Comparison of ENCODE assay signal across 23 mouse cellular contexts in genomic region chr11:69576307-69576706, GRCm38 (mm10). TPM values are rescaled to one million over a fixed set of nuclear protein-coding genes. Genes with fewer than 3 reads are reported as not detected.
DNase-seq lines count a peak whose midpoint lies in the region; ATAC-seq and TF ChIP-seq lines count a peak whose summit lies in the region.
"Had no signal": no experiment of that assay in that cellular context is flagged by ENCODE, and none has a peak within 500 bp of the region (broad histone marks: within the 10 kb centered on the region; RNA-seq: fewer than 3 reads in every experiment).

No protein-coding gene starts in this region.

- no peak overlapping the region; the same call in 1 of the 2 replicates for H3K9ac ChIP-seq in forebrain, embryonic 13.5 days
- no peak overlapping the region for H3K9ac ChIP-seq in forebrain, embryonic 16.5 days (replicated peaks; ENCODE audit: low read depth, low read length)
- no peak overlapping the region for H3K9ac ChIP-seq in midbrain, embryonic 14.5 days (replicated peaks; ENCODE audit: low read length)
- no peak overlapping the region for H3K9ac ChIP-seq in midbrain, postnatal 0 days (replicated peaks; ENCODE audit: low read length, poor library complexity, severe bottlenecking)
- H3K9ac ChIP-seq in liver, embryonic 13.5 days = peak overlapping the region; percentile 87
- H3K9ac ChIP-seq: heart, embryonic 15.5 days; kidney, embryonic 15.5 days had no signal

- no peak overlapping the region for H3K4me3 ChIP-seq in forebrain, embryonic 13.5 days
- no peak overlapping the region for H3K4me3 ChIP-seq in forebrain, embryonic 16.5 days (replicated peaks; ENCODE audit: low read length)
- no peak overlapping the region for H3K4me3 ChIP-seq in midbrain, embryonic 14.5 days (replicated peaks; ENCODE audit: low read depth, low read length)
- H3K4me3 ChIP-seq in midbrain, postnatal 0 days (ENCODE audit: low read depth, low read length) = no peak overlapping the region
- peak overlapping the region; percentile 76 for H3K4me3 ChIP-seq in liver, embryonic 13.5 days (replicated peaks)

- H3K36me3 ChIP-seq in forebrain, embryonic 13.5 days (ENCODE audit: poor library complexity, severe bottlenecking) = peaks cover 31% of the 10 kb centered on the region
- H3K36me3 ChIP-seq in forebrain, embryonic 16.5 days (ENCODE audit: control insufficient read depth, insufficient read depth) = no peaks in the 10 kb centered on the region
- peaks cover 15% of the 10 kb centered on the region for H3K36me3 ChIP-seq in midbrain, embryonic 14.5 days (ENCODE audit: control insufficient read depth, insufficient read depth, low read length)
- H3K36me3 ChIP-seq in midbrain, postnatal 0 days (ENCODE audit: insufficient read depth, low read length) = peaks cover 3% of the 10 kb centered on the region
- H3K36me3 ChIP-seq in liver, embryonic 13.5 days = peaks cover 58% of the 10 kb centered on the region

- no peaks in the 10 kb centered on the region for H3K9me3 ChIP-seq in forebrain, embryonic 13.5 days (replicated peaks)
- H3K9me3 ChIP-seq in forebrain, embryonic 16.5 days (ENCODE audit: control insufficient read depth, low read length) = no peaks in the 10 kb centered on the region
- no peaks in the 10 kb centered on the region for H3K9me3 ChIP-seq in midbrain, embryonic 14.5 days (ENCODE audit: control insufficient read depth, low read length)
- H3K9me3 ChIP-seq in midbrain, postnatal 0 days (ENCODE audit: low read length) = no peaks in the 10 kb centered on the region
- H3K9me3 ChIP-seq in liver, embryonic 13.5 days (replicated peaks) = no peaks in the 10 kb centered on the region
- H3K9me3 ChIP-seq: embryonic facial prominence, embryonic 15.5 days; heart, embryonic 15.5 days; kidney, embryonic 15.5 days; limb, embryonic 12.5 days; midbrain, embryonic 12.5 days had no signal

- H3K27me3 ChIP-seq in forebrain, embryonic 13.5 days = no peaks in the 10 kb centered on the region
- H3K27me3 ChIP-seq in forebrain, embryonic 16.5 days (replicated peaks; ENCODE audit: control insufficient read depth, insufficient read depth, low read length) = no peaks in the 10 kb centered on the region
- no peaks in the 10 kb centered on the region for H3K27me3 ChIP-seq in midbrain, embryonic 14.5 days (ENCODE audit: control insufficient read depth, insufficient read depth, low read length)
- no peaks in the 10 kb centered on the region for H3K27me3 ChIP-seq in midbrain, postnatal 0 days (ENCODE audit: insufficient read depth, low read length)
- no peaks in the 10 kb centered on the region for H3K27me3 ChIP-seq in liver, embryonic 13.5 days
- H3K27me3 ChIP-seq: embryonic facial prominence, embryonic 15.5 days; heart, embryonic 15.5 days; kidney, embryonic 15.5 days; limb, embryonic 12.5 days; midbrain, embryonic 12.5 days had no signal

- no peak for ATAC-seq in forebrain, embryonic 13.5 days
- ATAC-seq in forebrain, embryonic 16.5 days = no peak
- no peak for ATAC-seq in midbrain, embryonic 14.5 days (ENCODE audit: low FRiP score, low TSS enrichment)
- ATAC-seq in midbrain, postnatal 0 days (ENCODE audit: low FRiP score) = no peak
- ATAC-seq in liver, embryonic 13.5 days (ENCODE audit: low read depth) = no peak
- ATAC-seq in monocyte, adult 5-6 weeks (replicated peaks; ENCODE audit: insufficient number of reproducible peaks, low FRiP score, low TSS enrichment, poor library complexity, severe bottlenecking) = no peak
- ATAC-seq: hindbrain, postnatal 0 days; intestine, postnatal 0 days had no signal

- no peak overlapping the region for H3K27ac ChIP-seq in forebrain, embryonic 13.5 days
- no peak overlapping the region for H3K27ac ChIP-seq in forebrain, embryonic 16.5 days (ENCODE audit: low read length)
- no peak overlapping the region for H3K27ac ChIP-seq in midbrain, embryonic 14.5 days (replicated peaks; ENCODE audit: low read depth, low read length)
- H3K27ac ChIP-seq in midbrain, postnatal 0 days (ENCODE audit: low read depth, low read length) = no peak overlapping the region
- peak overlapping the region; percentile 80 for H3K27ac ChIP-seq in liver, embryonic 13.5 days
- H3K27ac ChIP-seq: embryonic facial prominence, embryonic 15.5 days; heart, embryonic 15.5 days; hindbrain, postnatal 0 days; kidney, embryonic 15.5 days; limb, embryonic 12.5 days; macrophage; midbrain, embryonic 12.5 days had no signal

- WGBS in forebrain, embryonic 13.5 days = 81% methylated on average over 5 of the region's 5 CpGs
- WGBS in forebrain, embryonic 16.5 days = 74% methylated on average over 5 of the region's 5 CpGs
- WGBS in midbrain, embryonic 14.5 days = 76% methylated on average over 5 of the region's 5 CpGs
- 73% methylated on average over 5 of the region's 5 CpGs for WGBS in midbrain, postnatal 0 days
- WGBS in liver, embryonic 13.5 days (ENCODE audit: insufficient replicate concordance) = 29% methylated on average over 5 of the region's 5 CpGs

- peaks cover 34% of the 10 kb centered on the region for H3K4me1 ChIP-seq in forebrain, embryonic 13.5 days
- peaks cover 27% of the 10 kb centered on the region for H3K4me1 ChIP-seq in forebrain, embryonic 16.5 days (replicated peaks; ENCODE audit: control insufficient read depth, insufficient read depth, low read length)
- peaks cover 20% of the 10 kb centered on the region for H3K4me1 ChIP-seq in midbrain, embryonic 14.5 days (ENCODE audit: control insufficient read depth, insufficient read depth, low read length)
- peaks cover 17% of the 10 kb centered on the region for H3K4me1 ChIP-seq in midbrain, postnatal 0 days (ENCODE audit: insufficient read depth, low read length)
- peaks cover 64% of the 10 kb centered on the region for H3K4me1 ChIP-seq in liver, embryonic 13.5 days (replicated peaks)

- no peak for DNase-seq in midbrain, embryonic 14.5 days
- DNase-seq in midbrain, postnatal 0 days (ENCODE audit: low spot score) = no peak
- DNase-seq in liver, embryonic 13.5 days = no peak
- no peak for DNase-seq in cerebellum, adult 9-10 months
- DNase-seq: adrenal gland, adult 2 months; B cell, adult 2 months; heart, postnatal 4 days; kidney, postnatal 4 days; lung, embryonic 14.5 days; right cerebral cortex, postnatal 25 days had no signal

- peak overlapping the region; percentile 91 for H3K4me2 ChIP-seq in forebrain, embryonic 13.5 days
- no peak overlapping the region for H3K4me2 ChIP-seq in forebrain, embryonic 16.5 days (ENCODE audit: low read length)
- H3K4me2 ChIP-seq in midbrain, embryonic 14.5 days (ENCODE audit: low read length) = peak overlapping the region; percentile 29; the same call in 1 of the 2 replicates
- H3K4me2 ChIP-seq in midbrain, postnatal 0 days (ENCODE audit: low read depth, low read length, poor library complexity, severe bottlenecking) = no peak overlapping the region
- H3K4me2 ChIP-seq in liver, embryonic 13.5 days = peak overlapping the region; percentile 84

- TF ChIP-seq CTCF in midbrain, postnatal 0 days (IDR thresholded peaks at IDR 0.05) = no peak

RNA-seq across cellular contexts. Expression of gene Wrap53, which starts 3.7 kb away (rescaled TPM):
- polyA plus RNA-seq in forebrain, embryonic 13.5 days (2015; fragmentation: Nextera tagmentation; extraction: Ambion mirVana) = 32.0 and 35.1 TPM in 2 replicates
- polyA plus RNA-seq in forebrain, embryonic 16.5 days (2015; fragmentation: Nextera tagmentation; extraction: Ambion mirVana) = 27.3 and 28.6 TPM in 2 replicates
- 22.5 and 22.7 TPM in 2 replicates for polyA plus RNA-seq in midbrain, embryonic 14.5 days (2014; fragmentation: Nextera tagmentation; extraction: Ambion mirVana)
- 15.7 and 16.8 TPM in 2 replicates for total RNA-seq in midbrain, postnatal 0 days (2014; rRNA removed)
- polyA plus RNA-seq in midbrain, postnatal 0 days (2015; fragmentation: Nextera tagmentation; extraction: Ambion mirVana) = 12.6 and 14.2 TPM in 2 replicates
- polyA plus RNA-seq in liver, embryonic 13.5 days (2015; fragmentation: Nextera tagmentation; extraction: Ambion mirVana) = 23.1 and 23.7 TPM in 2 replicates
- 2.8 to 9.4 TPM (median 3.8 TPM) in 3 replicates for total RNA-seq in monocyte, adult 5-6 weeks (2017)

RNA-seq across cellular contexts. Expression of gene Trp53, which starts 3.9 kb away (rescaled TPM):
- 119 and 129 TPM in 2 replicates for polyA plus RNA-seq in forebrain, embryonic 13.5 days (2015; fragmentation: Nextera tagmentation; extraction: Ambion mirVana)
- 103 and 109 TPM in 2 replicates for polyA plus RNA-seq in forebrain, embryonic 16.5 days (2015; fragmentation: Nextera tagmentation; extraction: Ambion mirVana)
- polyA plus RNA-seq in midbrain, embryonic 14.5 days (2014; fragmentation: Nextera tagmentation; extraction: Ambion mirVana) = 66.1 and 69.2 TPM in 2 replicates
- total RNA-seq in midbrain, postnatal 0 days (2014; rRNA removed) = 29.5 and 34.5 TPM in 2 replicates
- 30.3 and 31.9 TPM in 2 replicates for polyA plus RNA-seq in midbrain, postnatal 0 days (2015; fragmentation: Nextera tagmentation; extraction: Ambion mirVana)
- polyA plus RNA-seq in liver, embryonic 13.5 days (2015; fragmentation: Nextera tagmentation; extraction: Ambion mirVana) = 83.0 and 90.4 TPM in 2 replicates
- total RNA-seq in monocyte, adult 5-6 weeks (2017) = 11.9 to 26.9 TPM (median 24.5 TPM) in 3 replicates

RNA-seq across cellular contexts. Expression of gene Efnb3, which starts 16.3 kb away (rescaled TPM):
- polyA plus RNA-seq in forebrain, embryonic 13.5 days (2015; fragmentation: Nextera tagmentation; extraction: Ambion mirVana) = 63.1 and 72.0 TPM in 2 replicates
- polyA plus RNA-seq in forebrain, embryonic 16.5 days (2015; fragmentation: Nextera tagmentation; extraction: Ambion mirVana) = 95.7 and 123 TPM in 2 replicates
- polyA plus RNA-seq in midbrain, embryonic 14.5 days (2014; fragmentation: Nextera tagmentation; extraction: Ambion mirVana) = 40.7 and 109 TPM in 2 replicates
- total RNA-seq in midbrain, postnatal 0 days (2014; rRNA removed) = 145 and 155 TPM in 2 replicates
- 151 and 166 TPM in 2 replicates for polyA plus RNA-seq in midbrain, postnatal 0 days (2015; fragmentation: Nextera tagmentation; extraction: Ambion mirVana)
- 0.75 and 0.85 TPM in 2 replicates for polyA plus RNA-seq in liver, embryonic 13.5 days (2015; fragmentation: Nextera tagmentation; extraction: Ambion mirVana)
- total RNA-seq in monocyte, adult 5-6 weeks (2017) = 0.49 to 0.96 TPM in 2 of 3 replicates, not detected in the other
- total RNA-seq: granulocyte monocyte progenitor cell, adult 5-6 weeks had no signal

RNA-seq across cellular contexts. Expression of gene Dnah2, which starts 27.4 kb away (rescaled TPM):
- 1.7 and 2.0 TPM in 2 replicates for polyA plus RNA-seq in forebrain, embryonic 13.5 days (2015; fragmentation: Nextera tagmentation; extraction: Ambion mirVana)
- polyA plus RNA-seq in forebrain, embryonic 16.5 days (2015; fragmentation: Nextera tagmentation; extraction: Ambion mirVana) = 3.5 and 3.7 TPM in 2 replicates
- polyA plus RNA-seq in midbrain, embryonic 14.5 days (2014; fragmentation: Nextera tagmentation; extraction: Ambion mirVana) = 4.8 and 5.7 TPM in 2 replicates
- total RNA-seq in midbrain, postnatal 0 days (2014; rRNA removed) = 9.5 and 12.5 TPM in 2 replicates
- polyA plus RNA-seq in midbrain, postnatal 0 days (2015; fragmentation: Nextera tagmentation; extraction: Ambion mirVana) = 3.9 and 4.1 TPM in 2 replicates
- polyA plus RNA-seq in liver, embryonic 13.5 days (2015; fragmentation: Nextera tagmentation; extraction: Ambion mirVana) = 0.06 and 0.12 TPM in 2 replicates
- total RNA-seq in monocyte, adult 5-6 weeks (2017) = 1.4 to 6.4 TPM (median 4.7 TPM) in 3 replicates

RNA-seq across cellular contexts. Expression of gene Atp1b2, which starts 29.4 kb away (rescaled TPM):
- polyA plus RNA-seq in forebrain, embryonic 13.5 days (2015; fragmentation: Nextera tagmentation; extraction: Ambion mirVana) = 12.7 and 14.0 TPM in 2 replicates
- 30.2 and 33.8 TPM in 2 replicates for polyA plus RNA-seq in forebrain, embryonic 16.5 days (2015; fragmentation: Nextera tagmentation; extraction: Ambion mirVana)
- polyA plus RNA-seq in midbrain, embryonic 14.5 days (2014; fragmentation: Nextera tagmentation; extraction: Ambion mirVana) = 46.5 and 46.7 TPM in 2 replicates
- total RNA-seq in midbrain, postnatal 0 days (2014; rRNA removed) = 145 and 161 TPM in 2 replicates
- polyA plus RNA-seq in midbrain, postnatal 0 days (2015; fragmentation: Nextera tagmentation; extraction: Ambion mirVana) = 167 and 175 TPM in 2 replicates
- 21.7 and 30.8 TPM in 2 replicates for polyA plus RNA-seq in liver, embryonic 13.5 days (2015; fragmentation: Nextera tagmentation; extraction: Ambion mirVana)
- total RNA-seq in monocyte, adult 5-6 weeks (2017) = not detected in 3 replicates
- total RNA-seq: neutrophil, adult 5-6 weeks had no signal
- polyA plus RNA-seq: macrophage had no signal

Comparison
In these comparisons a context has a peak if more than half of its experiments do, and no peak if none do; other contexts are left out.
1. H3K4me2 ChIP-seq: peak in forebrain, embryonic 13.5 days (single experiment), midbrain, embryonic 14.5 days (single experiment) and liver, embryonic 13.5 days (single experiment); none in forebrain, embryonic 16.5 days (single experiment) and midbrain, postnatal 0 days (single experiment).
2. RNA of gene Efnb3, which starts 16.3 kb away (polyA plus RNA-seq): 151 to 166 TPM in midbrain, postnatal 0 days, 95.7 to 123 TPM in forebrain, embryonic 16.5 days, 63.1 to 72.0 TPM in forebrain, embryonic 13.5 days and 40.7 to 109 TPM in midbrain, embryonic 14.5 days; 0.75 to 0.85 TPM in liver, embryonic 13.5 days; every median in the first group is over 10 times any median in the second.